Mouse (Mus musculus): Measurements from ENCODE around the gene Ap3b1. TPM values are rescaled to one million over a fixed set of nuclear protein-coding genes. Genes with fewer than 3 reads are reported as not detected.

Ap3b1 gene
- polyA plus RNA-seq, 1 experiment from 2014 or later: 76.2 TPM

GRCm38 (mm10) chr13:94396392-94396920, 37.7 kb downstream of the Ap3b1 start:
- TF ChIP-seq CTCF (IDR thresholded peaks at IDR 0.05): no peak
- DNase-seq (ENCODE audit: low read depth, low spot score): no peak
- POLR2A ChIA-PET: interaction anchor here (1.4 kb wide), 1 partner anchor 10 kb away, joined by 4 read pairs; no protein-coding TSS in a partner anchor
- ATAC-seq: no peak
- in situ Hi-C loops (cut with MboI; ENCODE audit: low pct_unique_long_range_greater_than_20kb): no loop called here
- CTCF ChIA-PET: no interaction called here
- H3K27me3 ChIP-seq: no peaks in the 10 kb centered on the region

GRCm38 (mm10) chr13:94398568-94399374, 40.0 kb downstream of the Ap3b1 start:
- ChIA-PET CTCF (interaction anchor here (1.2 kb wide), 1 partner anchor 37 kb away, joined by 3 read pairs; no protein-coding TSS in a partner anchor), POLR2A (no interaction called here)
- no peaks in the 10 kb centered on the region for H3K27me3 ChIP-seq
- no peak for TF ChIP-seq CTCF (IDR thresholded peaks at IDR 0.05)
- DNase-seq (ENCODE audit: low read depth, low spot score) (no peak), ATAC-seq (no peak)
- in situ Hi-C loops (cut with MboI; ENCODE audit: low pct_unique_long_range_greater_than_20kb): no loop called here

GRCm38 (mm10) chr13:94400465-94400864, 41.7 kb downstream of the Ap3b1 start:
- in situ Hi-C loops (cut with MboI; ENCODE audit: low pct_unique_long_range_greater_than_20kb): no loop called here
- ATAC-seq (no peak), DNase-seq (ENCODE audit: low read depth, low spot score) (no peak)
- H3K27me3 ChIP-seq: no peaks in the 10 kb centered on the region
- CTCF ChIA-PET: no interaction called here
- POLR2A ChIA-PET: no interaction called here
- no peak for TF ChIP-seq CTCF (IDR thresholded peaks at IDR 0.05)

- DNase-seq (ENCODE audit: low read depth, low spot score) (no peak), ATAC-seq (no peak)
- in situ Hi-C loops (cut with MboI; ENCODE audit: low pct_unique_long_range_greater_than_20kb): no loop called here
- no peak for TF ChIP-seq CTCF (IDR thresholded peaks at IDR 0.05)
- ChIA-PET POLR2A (interaction anchor here (0.7 kb wide), 1 partner anchor 134 kb away, joined by 3 read pairs; no protein-coding TSS in a partner anchor), CTCF (interaction anchor here (0.7 to 1.1 kb wide), 2 partner anchors 33 to 40 kb away, joined by 3 to 4 read pairs; no protein-coding TSS in a partner anchor)
- H3K27me3 ChIP-seq: no peaks in the 10 kb centered on the region
These were observed 64.8 kb downstream of the Ap3b1 start for GRCm38 (mm10) chr13:94423600-94423999.

GRCm38 (mm10) chr13:94429567-94429966, 70.8 kb downstream of the Ap3b1 start:
- CTCF ChIA-PET: interaction anchor here (1.2 to 1.8 kb wide), 6 partner anchors 9 to 45 kb away, joined by 3 to 5 read pairs (median 4); no protein-coding TSS in a partner anchor
- DNase-seq (ENCODE audit: low read depth, low spot score): no peak
- no peak for ATAC-seq
- in situ Hi-C loops (cut with MboI; ENCODE audit: low pct_unique_long_range_greater_than_20kb): no loop called here
- no peak for TF ChIP-seq CTCF (IDR thresholded peaks at IDR 0.05)
- POLR2A ChIA-PET: interaction anchor here (0.6 kb wide), 1 partner anchor 164 kb away, joined by 4 read pairs; no protein-coding TSS in a partner anchor
- no peaks in the 10 kb centered on the region for H3K27me3 ChIP-seq

- no peaks in the 10 kb centered on the region for H3K27me3 ChIP-seq
- DNase-seq (ENCODE audit: low read depth, low spot score) (no peak), ATAC-seq (no peak)
- no peak for TF ChIP-seq CTCF (IDR thresholded peaks at IDR 0.05)
- in situ Hi-C loops (cut with MboI; ENCODE audit: low pct_unique_long_range_greater_than_20kb): no loop called here
- ChIA-PET CTCF (interaction anchor here (1.1 kb wide), 1 partner anchor 31 kb away, joined by 3 read pairs; no protein-coding TSS in a partner anchor), POLR2A (no interaction called here)
These were observed 80.6 kb downstream of the Ap3b1 start for GRCm38 (mm10) chr13:94439386-94439785.

GRCm38 (mm10) chr13:94441199-94441598, 82.4 kb downstream of the Ap3b1 start:
- ChIA-PET POLR2A (no interaction called here), CTCF (interaction anchor here (1.3 to 1.7 kb wide), 2 partner anchors 10 to 15 kb away, joined by 3 to 7 read pairs; no protein-coding TSS in a partner anchor)
- ATAC-seq (no peak), DNase-seq (ENCODE audit: low read depth, low spot score) (no peak)
- TF ChIP-seq CTCF (IDR thresholded peaks at IDR 0.05): no peak
- H3K27me3 ChIP-seq: no peaks in the 10 kb centered on the region
- in situ Hi-C loops (cut with MboI; ENCODE audit: low pct_unique_long_range_greater_than_20kb): no loop called here

- TF ChIP-seq CTCF (IDR thresholded peaks at IDR 0.05): no peak
- no peaks in the 10 kb centered on the region for H3K27me3 ChIP-seq
- ChIA-PET CTCF (interaction anchor here (0.9 kb wide), 1 partner anchor 32 kb away, joined by 3 read pairs; no protein-coding TSS in a partner anchor), POLR2A (no interaction called here)
- in situ Hi-C loops (cut with MboI; ENCODE audit: low pct_unique_long_range_greater_than_20kb): no loop called here
- DNase-seq (ENCODE audit: low read depth, low spot score) (no peak), ATAC-seq (no peak)
These were observed 84.7 kb downstream of the Ap3b1 start for GRCm38 (mm10) chr13:94443411-94443810.

GRCm38 (mm10) chr13:94445103-94445502, 86.3 kb downstream of the Ap3b1 start:
- DNase-seq (ENCODE audit: low read depth, low spot score) (no peak), ATAC-seq (no peak)
- no peaks in the 10 kb centered on the region for H3K27me3 ChIP-seq
- CTCF ChIA-PET: no interaction called here
- in situ Hi-C loops (cut with MboI; ENCODE audit: low pct_unique_long_range_greater_than_20kb): no loop called here
- no peak for TF ChIP-seq CTCF (IDR thresholded peaks at IDR 0.05)
- POLR2A ChIA-PET: no interaction called here

GRCm38 (mm10) chr13:94447003-94447402, 88.2 kb downstream of the Ap3b1 start:
- H3K27me3 ChIP-seq: no peaks in the 10 kb centered on the region
- CTCF ChIA-PET: no interaction called here
- DNase-seq (ENCODE audit: low read depth, low spot score) (no peak), ATAC-seq (no peak)
- in situ Hi-C loops (cut with MboI; ENCODE audit: low pct_unique_long_range_greater_than_20kb): no loop called here
- POLR2A ChIA-PET: no interaction called here
- no peak for TF ChIP-seq CTCF (IDR thresholded peaks at IDR 0.05)

GRCm38 (mm10) chr13:94449593-94449992, 90.8 kb downstream of the Ap3b1 start:
- POLR2A ChIA-PET: no interaction called here
- in situ Hi-C loops (cut with MboI; ENCODE audit: low pct_unique_long_range_greater_than_20kb): no loop called here
- TF ChIP-seq CTCF (IDR thresholded peaks at IDR 0.05): no peak
- CTCF ChIA-PET: interaction anchor here (1.6 to 2.4 kb wide), 2 partner anchors 26 to 29 kb away, joined by 4 to 9 read pairs; no protein-coding TSS in a partner anchor
- no peaks in the 10 kb centered on the region for H3K27me3 ChIP-seq
- no peak for ATAC-seq
- DNase-seq (ENCODE audit: low read depth, low spot score): no peak
